Mouse (Mus musculus) thymus, postnatal 14 days (tissue): ENCODE measurements at regions not wholly inside any gene's neighbourhood (a gene's known extent, or its start where the extent isn't known, plus 50 kb on each side); places are given as distances from the start of the nearest gene placed in this dataset.
A peak's percentile ranks its signal among the peaks of the same experiment; 100 is the strongest.

Experiments used
- DNase-seq: peaks from one replicate; pipeline ENCODE4 v3.0.0; 2021

GRCm38 (mm10) chr8:6577868-6578634 is 1472.9 kb upstream of the Slc10a2 start:
- no peak for DNase-seq

DNA sequence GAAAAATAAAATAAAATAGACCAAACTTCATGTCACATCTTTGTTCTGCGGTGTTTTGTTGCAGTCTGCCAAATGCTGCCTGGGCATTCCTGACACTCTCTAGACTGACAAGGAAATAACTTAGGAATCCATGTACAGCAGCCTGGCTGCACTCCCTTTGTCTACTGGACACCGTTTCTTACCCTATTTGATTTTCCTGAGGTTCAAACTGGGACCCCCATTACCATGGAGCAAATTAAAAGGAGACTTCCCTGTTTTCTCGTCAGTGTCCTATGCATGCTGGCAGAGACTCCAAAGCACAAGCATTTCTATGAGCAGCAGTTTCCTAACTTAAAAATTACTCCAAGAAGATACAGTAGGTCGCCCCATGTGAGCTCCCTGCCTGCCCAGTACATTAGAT is 1470.1 kb upstream of the Slc10a2 start:
- DNase-seq = no peak

DNA sequence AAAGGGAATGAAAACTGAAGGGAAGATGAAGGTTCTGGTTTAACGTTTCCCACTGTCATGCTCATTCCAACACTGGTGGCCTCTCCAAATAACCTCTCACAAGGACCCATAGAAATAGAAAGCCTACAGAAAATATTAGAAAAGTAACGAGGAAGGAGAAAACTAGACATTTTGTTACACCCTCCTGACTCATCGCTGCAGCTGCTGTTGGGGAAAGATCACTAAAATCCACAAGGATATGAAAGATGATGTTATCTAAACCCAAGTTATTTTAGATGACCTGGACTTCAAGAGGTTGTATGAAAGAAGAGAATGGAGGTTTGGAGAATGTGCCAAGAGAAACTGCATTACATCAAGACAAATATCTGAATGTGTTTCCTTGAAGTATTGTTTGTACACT is 1468.3 kb upstream of the Slc10a2 start:
- no peak for DNase-seq

DNA sequence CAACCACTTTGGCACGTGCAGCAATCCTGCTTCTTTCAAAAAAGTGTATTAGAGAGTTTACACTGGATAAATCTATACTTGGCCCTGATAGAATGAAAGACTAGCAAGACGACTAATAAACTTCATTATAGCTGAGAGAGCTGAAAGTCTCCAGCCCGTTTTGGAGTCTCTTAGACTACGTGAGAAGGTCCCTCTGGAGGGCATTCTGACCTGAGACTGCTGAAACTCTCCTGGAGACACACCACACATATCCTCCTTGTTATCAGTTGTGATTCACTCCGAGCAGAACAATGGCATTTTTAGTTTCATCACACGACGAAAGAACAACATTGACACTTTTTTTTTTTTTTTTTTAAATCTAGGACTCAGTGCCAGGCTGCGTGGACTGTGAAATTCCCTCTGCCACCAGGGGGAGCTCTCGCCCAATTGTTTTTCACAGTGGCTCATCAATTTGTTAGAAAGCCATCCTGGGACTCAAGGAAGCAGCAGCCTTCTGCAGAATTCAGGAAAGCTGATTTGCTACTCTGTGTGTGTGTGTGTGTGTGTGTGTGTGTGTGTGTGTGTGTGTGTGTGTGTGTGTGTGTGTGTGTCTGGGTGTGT is 1467.0 kb upstream of the Slc10a2 start:
- DNase-seq = peak; percentile 52

GRCm38 (mm10) chr8:6550965-6551364 is 1445.8 kb upstream of the Slc10a2 start:
- no peak for DNase-seq

DNA sequence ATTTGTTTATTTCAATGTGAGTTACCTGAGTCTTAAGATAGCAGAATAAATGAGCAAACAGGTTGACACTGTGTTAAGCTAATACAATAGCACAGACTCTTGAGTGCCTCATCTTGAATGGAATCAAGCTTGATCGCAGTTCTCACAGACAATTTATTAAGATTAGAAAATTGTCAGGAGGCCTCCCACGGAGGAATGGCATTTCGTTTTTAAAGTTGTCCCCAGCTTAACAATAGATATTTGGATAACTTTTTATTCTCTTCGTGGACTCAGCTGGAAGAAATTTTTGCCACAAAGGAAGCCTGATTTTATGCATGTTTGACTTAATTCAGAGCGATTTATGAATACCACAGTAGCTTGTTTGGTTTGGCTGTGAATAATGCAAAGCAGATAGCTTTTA is 1422.0 kb upstream of the Slc10a2 start:
- no peak for DNase-seq

DNA sequence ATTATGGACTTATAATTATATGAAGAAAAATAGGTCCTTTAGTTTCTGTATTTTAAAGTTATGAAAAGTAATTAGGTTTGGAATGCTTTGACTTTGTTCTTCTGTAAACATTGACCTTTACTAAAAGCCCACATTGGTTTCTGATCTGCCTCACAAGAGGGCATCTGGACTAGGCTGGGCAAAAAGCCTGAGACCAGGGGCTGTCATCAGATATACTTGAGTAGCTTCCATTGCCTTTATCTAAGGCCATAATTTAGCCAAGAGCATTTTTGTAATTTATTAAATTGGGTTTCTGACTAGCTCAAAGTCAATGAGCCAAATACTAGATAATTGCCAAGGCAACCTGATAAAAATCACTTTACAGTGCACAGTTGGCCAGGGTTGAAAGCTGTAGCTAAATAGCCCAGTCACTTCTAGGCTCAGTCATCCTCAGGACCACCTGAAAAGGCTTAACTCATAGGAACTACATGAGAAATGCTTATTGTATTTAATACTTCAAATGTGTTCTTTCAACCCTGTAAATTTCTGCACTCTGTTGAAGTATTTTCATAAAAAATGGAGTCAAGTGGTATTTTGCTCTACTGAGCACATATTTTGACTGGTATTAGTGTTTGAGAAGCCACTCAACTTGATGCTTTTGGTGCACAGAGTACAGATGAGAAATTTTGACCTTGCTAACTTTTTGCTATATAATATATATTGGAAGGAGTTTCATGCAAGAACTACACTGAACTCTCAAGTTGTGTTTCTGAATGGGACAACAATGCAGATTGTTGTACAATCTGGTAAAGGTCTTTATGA is 1410.9 kb upstream of the Slc10a2 start:
- DNase-seq = no peak

DNA sequence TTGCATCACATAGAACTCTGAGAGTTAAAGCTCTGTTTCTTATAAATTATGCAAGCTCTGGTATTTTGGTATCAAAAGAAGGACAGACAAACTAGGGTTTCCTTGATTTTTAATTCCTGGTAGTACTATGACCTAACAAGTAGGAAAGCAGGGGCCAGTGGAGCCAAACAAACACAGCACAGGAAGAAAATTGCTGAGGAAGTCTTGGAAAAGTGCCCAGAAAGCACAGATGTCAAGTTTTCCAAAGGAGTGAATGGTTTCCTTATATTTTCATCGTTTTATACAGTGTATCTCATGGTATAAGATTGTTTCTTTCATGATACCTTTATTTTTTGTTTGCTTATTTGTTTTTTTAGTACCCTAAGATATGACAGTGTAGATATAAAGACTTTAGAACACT is 1387.3 kb upstream of the Slc10a2 start:
- DNase-seq = no peak

DNA sequence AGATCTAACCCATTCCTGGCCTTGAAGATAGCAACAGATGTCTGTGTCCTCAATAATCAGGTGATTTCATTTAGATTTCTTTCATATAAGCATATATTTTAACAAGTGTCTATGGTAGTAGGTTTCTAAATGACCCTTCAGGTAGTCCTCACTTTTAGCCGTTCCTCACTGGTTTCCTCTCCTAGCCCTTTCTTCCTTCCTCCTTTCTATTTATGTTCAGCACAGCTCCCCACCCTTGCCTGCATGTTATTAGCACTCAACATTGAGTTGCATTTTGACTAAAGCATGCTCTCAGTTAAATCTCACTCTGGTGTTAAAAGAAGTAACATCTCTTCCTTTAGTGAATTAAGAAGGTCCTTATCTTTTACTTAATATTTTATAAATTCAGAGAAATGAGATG is 1376.8 kb upstream of the Slc10a2 start:
- DNase-seq = no peak

DNA sequence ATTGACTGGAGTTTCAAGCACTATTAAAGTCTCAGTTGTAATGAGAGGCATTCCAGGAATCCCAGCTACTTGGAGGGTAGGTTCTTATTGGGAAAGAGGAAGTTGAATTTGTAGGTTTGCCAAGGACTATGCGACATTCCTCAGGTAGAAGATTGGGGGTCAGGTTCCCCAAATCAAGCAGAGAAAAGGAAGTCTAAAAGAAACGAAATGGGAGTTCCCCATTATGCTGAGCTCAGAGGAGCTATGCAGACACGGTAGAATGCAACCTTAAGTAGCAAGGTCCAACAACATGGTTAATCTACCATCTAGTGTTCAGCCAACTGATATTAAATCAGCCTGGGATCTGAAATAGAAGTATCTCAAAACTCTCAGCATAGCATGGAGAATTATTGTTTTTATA is 1365.9 kb upstream of the Slc10a2 start:
- DNase-seq = no peak

DNA sequence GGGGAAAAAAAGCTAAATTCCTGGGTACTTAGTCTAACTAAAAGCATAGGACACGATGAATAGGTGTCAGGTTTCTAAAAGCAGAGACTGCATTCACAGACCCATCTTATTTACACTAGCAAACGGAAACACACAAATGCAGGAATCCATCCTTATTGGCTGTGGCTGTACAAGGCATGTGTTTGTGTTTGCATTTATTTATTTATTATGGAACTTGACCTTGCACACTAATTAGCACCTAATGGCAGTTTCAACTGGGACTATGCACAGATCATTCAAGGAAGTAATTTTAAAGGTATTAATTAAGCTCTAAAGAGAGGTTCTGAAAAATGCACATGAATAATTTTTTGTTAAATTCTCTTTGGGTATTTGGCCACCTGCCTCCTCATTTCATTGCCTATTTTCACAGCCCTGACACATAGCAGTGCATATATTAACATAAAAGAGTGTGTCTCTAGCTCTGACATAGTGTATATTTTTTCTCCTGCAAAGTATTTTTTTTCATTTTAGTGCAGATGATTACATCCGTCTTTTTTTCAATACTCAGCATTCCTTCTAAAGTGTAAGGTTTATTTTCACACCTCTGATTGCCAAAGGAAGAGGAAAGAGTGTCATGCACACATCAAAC is 1351.5 kb upstream of the Slc10a2 start:
- no peak for DNase-seq

- no peak for DNase-seq
Measured at GRCm38 (mm10) chr8:6448301-6448700, 1343.2 kb upstream of the Slc10a2 start.

DNA sequence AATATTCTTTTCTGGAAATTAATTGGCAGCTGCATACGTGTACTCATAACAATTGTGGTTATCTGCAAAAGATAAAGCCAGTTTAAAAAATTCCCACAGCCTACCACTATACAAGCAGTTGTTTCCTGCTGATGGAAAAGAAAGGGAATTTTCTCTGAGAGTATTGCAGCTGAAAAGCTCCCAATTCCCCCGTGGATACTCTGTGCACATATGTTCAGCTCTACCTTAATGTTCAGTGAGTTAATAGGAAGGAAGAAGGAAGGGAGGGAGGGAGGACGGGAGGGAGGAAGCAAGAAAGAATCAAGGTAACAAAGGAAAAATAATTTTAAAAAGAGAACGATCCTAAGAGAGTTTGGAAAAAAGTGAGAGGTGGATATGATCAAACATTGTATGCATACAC is 1333.9 kb upstream of the Slc10a2 start:
- no peak for DNase-seq
